In genomic region chr9:111731939-111732670, GRCm38 (mm10) we compare ENCODE assay signal across 11 mouse cellular contexts. TPM values are rescaled to one million over a fixed set of nuclear protein-coding genes. Genes with fewer than 3 reads are reported as not detected.
"Had no signal": no experiment of that assay in that cellular context is flagged by ENCODE, and none has a peak within 500 bp of the region (broad histone marks: within the 10 kb centered on the region; RNA-seq: fewer than 3 reads in every experiment).

No protein-coding gene starts in this region.

- DNase-seq: lung, adult 18-20 months; lung, embryonic 14.5 days; lung, postnatal 4 days; midbrain, embryonic 14.5 days; right cerebral cortex, postnatal 25 days; right cerebral cortex, postnatal 4 days; spleen, adult 18-20 months; thymus, adult 18-20 months; thymus, postnatal 14 days; thymus, postnatal 36 days had no signal

RNA-seq across cellular contexts. Expression of gene Stac, which starts 42.0 kb away (rescaled TPM):
- total RNA-seq: megakaryocyte-erythroid progenitor cell, adult 5-6 weeks had no signal
